Mouse (Mus musculus): Measurements from ENCODE around the gene BC061237. TPM values are rescaled to one million over a fixed set of nuclear protein-coding genes. Genes with fewer than 3 reads are reported as not detected.
"Not testable (repeated sequence)": the region's sequence is repeated elsewhere in the genome, so short reads cannot be mapped to it uniquely, and the experiment has no call there.

Gene BC061237
- 0.27 and 0.45 TPM in 2 replicates for polyA plus RNA-seq (2014; fragmentation: Nextera tagmentation; extraction: Ambion mirVana)

DNA sequence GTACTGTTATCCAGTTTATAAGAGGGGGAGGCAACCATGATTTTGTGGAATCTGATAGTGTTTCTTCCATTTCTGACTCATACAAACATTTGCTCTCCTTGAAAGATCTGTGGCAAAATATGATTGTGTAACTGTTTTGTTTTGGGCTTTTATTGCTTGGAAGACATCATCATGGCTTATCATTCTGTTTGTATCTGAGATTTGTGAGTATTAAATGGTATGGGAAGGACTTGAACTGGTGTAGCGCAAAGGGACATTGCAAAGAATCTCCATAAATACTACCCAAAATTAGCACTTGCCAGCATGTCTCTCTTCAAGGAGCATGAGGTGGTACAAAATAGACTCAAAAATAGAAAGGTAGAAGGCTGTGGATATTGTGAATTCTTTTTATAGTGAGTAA, at the start of gene BC061237:
BC061237 (plus strand) TSS at position 301 of the 400 bp plus-strand sequence.
- not testable (repeated sequence) for H3K27ac ChIP-seq (ENCODE audit: low read depth, low read length); H3K9ac ChIP-seq (ENCODE audit: low read depth, low read length); H3K4me3 ChIP-seq (ENCODE audit: low read depth, low read length); H3K36me3 ChIP-seq (ENCODE audit: control insufficient read depth, insufficient read depth, low read length); H3K4me1 ChIP-seq (replicated peaks; ENCODE audit: control insufficient read depth, insufficient read depth, low read length); ATAC-seq (ENCODE audit: low FRiP score); H3K9me3 ChIP-seq (ENCODE audit: control insufficient read depth, low read length); H3K27me3 ChIP-seq (ENCODE audit: control insufficient read depth, insufficient read depth, low read length); H3K4me2 ChIP-seq (replicated peaks; ENCODE audit: low read depth, low read length); DNase-seq (ENCODE audit: low spot score)
- 100% methylated on average over 1 of the region's 1 CpGs for WGBS

DNA sequence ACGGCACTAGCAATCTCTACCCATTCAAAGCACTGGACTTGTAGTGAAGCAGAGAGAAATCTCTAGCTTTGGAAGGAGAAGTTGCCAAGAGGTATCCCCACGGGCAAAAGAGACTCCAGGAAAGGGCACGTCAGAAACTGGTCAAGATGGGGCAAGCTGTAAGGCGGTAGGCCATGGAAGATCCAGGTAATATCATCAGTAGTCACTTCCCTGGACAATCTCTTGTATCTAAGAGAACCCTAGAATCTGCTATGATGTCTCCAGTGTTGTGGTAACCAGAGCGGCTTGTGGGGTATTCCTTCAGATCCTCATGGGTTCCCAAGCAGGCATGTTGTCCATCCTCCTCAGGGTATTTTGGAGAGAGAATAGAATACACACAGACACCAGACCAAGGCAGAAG, 25.7 kb downstream of the BC061237 start, which contains the start of gene Gm17093:
Gm17093 (plus strand) TSS at position 301 of the 400 bp plus-strand sequence.
- not testable (repeated sequence) for H3K9ac ChIP-seq (ENCODE audit: low read depth, low read length); ATAC-seq (ENCODE audit: low FRiP score); H3K9me3 ChIP-seq (ENCODE audit: control insufficient read depth, low read length); H3K4me3 ChIP-seq (ENCODE audit: low read depth, low read length); H3K27ac ChIP-seq (ENCODE audit: low read depth, low read length); DNase-seq (ENCODE audit: low spot score); H3K36me3 ChIP-seq (ENCODE audit: control insufficient read depth, insufficient read depth, low read length); H3K4me1 ChIP-seq (replicated peaks; ENCODE audit: control insufficient read depth, insufficient read depth, low read length); H3K4me2 ChIP-seq (replicated peaks; ENCODE audit: low read depth, low read length); H3K27me3 ChIP-seq (ENCODE audit: control insufficient read depth, insufficient read depth, low read length)
- 89% methylated on average over 5 of the region's 5 CpGs for WGBS

DNA sequence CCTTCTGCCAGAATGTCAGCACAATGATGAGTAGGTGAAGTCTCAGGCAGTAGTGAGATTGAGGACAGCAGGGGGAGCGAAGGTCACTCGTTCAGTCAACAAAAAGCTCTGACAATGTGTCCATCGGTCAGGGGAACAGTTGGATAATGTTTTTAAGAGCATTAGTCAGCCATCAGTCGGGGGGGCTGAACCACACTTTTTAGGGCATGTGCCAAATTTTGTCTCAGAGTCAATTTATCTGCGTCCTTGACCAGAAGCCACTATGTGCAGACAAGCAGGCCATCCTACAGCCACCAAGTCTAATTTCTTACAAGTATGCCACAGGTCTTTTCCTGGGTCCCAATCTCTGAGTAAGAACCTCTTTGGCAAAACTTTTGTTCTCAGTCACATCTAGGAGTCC, 55.7 kb downstream of the BC061237 start:
- not testable (repeated sequence) for H3K4me3 ChIP-seq (ENCODE audit: low read depth, low read length); H3K27me3 ChIP-seq (ENCODE audit: control insufficient read depth, insufficient read depth, low read length); DNase-seq (ENCODE audit: low spot score); H3K27ac ChIP-seq (ENCODE audit: low read depth, low read length); H3K4me2 ChIP-seq (replicated peaks; ENCODE audit: low read depth, low read length); H3K36me3 ChIP-seq (ENCODE audit: control insufficient read depth, insufficient read depth, low read length); H3K9me3 ChIP-seq (ENCODE audit: control insufficient read depth, low read length); ATAC-seq (ENCODE audit: low FRiP score); H3K4me1 ChIP-seq (replicated peaks; ENCODE audit: control insufficient read depth, insufficient read depth, low read length); H3K9ac ChIP-seq (ENCODE audit: low read depth, low read length)
- WGBS, result 90% methylated on average over 3 of the region's 5 CpGs

Other genes with a start within 250 kb of the BC061237 start
- gene Gm8220, start 206.9 kb upstream of the BC061237 start, polyA plus RNA-seq (2014; fragmentation: Nextera tagmentation; extraction: Ambion mirVana), result not detected in 2 replicates
- gene Gm5930, start 153.9 kb upstream of the BC061237 start, polyA plus RNA-seq (2014; fragmentation: Nextera tagmentation; extraction: Ambion mirVana), result not detected in 2 replicates
- not detected in 2 replicates for gene Gm8229, start 127.1 kb upstream of the BC061237 start, polyA plus RNA-seq (2014; fragmentation: Nextera tagmentation; extraction: Ambion mirVana)
- not detected in 2 replicates for gene Gm3371, start 81.8 kb upstream of the BC061237 start, polyA plus RNA-seq (2014; fragmentation: Nextera tagmentation; extraction: Ambion mirVana)
- gene Gm8232, start 58.8 kb upstream of the BC061237 start, polyA plus RNA-seq (2014; fragmentation: Nextera tagmentation; extraction: Ambion mirVana), result not detected in 2 replicates
- not detected in 2 replicates for gene Gm17093, start 25.8 kb downstream of the BC061237 start, polyA plus RNA-seq (2014; fragmentation: Nextera tagmentation; extraction: Ambion mirVana)
- 0.14 TPM in 1 of 2 replicates, not detected in the other for gene Gm8247, start 90.7 kb downstream of the BC061237 start, polyA plus RNA-seq (2014; fragmentation: Nextera tagmentation; extraction: Ambion mirVana)
- gene Gm5624, start 135.5 kb downstream of the BC061237 start, polyA plus RNA-seq (2014; fragmentation: Nextera tagmentation; extraction: Ambion mirVana), result not detected in 2 replicates
- not detected in 2 replicates for gene Gm8257, start 214.0 kb downstream of the BC061237 start, polyA plus RNA-seq (2014; fragmentation: Nextera tagmentation; extraction: Ambion mirVana)

All from hindbrain, embryonic 11.5 days (tissue).